Mouse (Mus musculus) adrenal gland, adult 2 months (tissue): ENCODE data around the gene Prkag3. TPM values are rescaled to one million over a fixed set of nuclear protein-coding genes. Genes with fewer than 3 reads are reported as not detected.
A peak's percentile ranks its signal among the peaks of the same experiment; 100 is the strongest.

Experiments used
- DNase-seq: peaks from one replicate; pipeline ENCODE4 v3.0.0; 2021
- long read RNA-seq: library from polyadenylated mRNA; stranded (forward); transcript quantifications from one replicate; pipeline ENCODE4 v2.0.0, GENCODE M21; 2021
- polyA plus RNA-seq: library from polyadenylated mRNA; depleted of rRNA; stranded (reverse); fragments of >200 nt; gene quantifications from 2 replicates; pipeline ENCODE4 v1.2.3, GENCODE M21; 2012; rRNA removed
- total RNA-seq, 2 experiments: library from RNA; stranded (reverse); gene quantifications; 2 replicates each; pipeline ENCODE4 v1.2.3; 2021

The Prkag3 gene
- total RNA-seq = under 1 TPM in 1 of 2 experiments, not detected in 1; 0.17 TPM
- polyA plus RNA-seq = 0.20 and 0.26 TPM in 2 replicates
- long read RNA-seq = 0 reads

DNA sequence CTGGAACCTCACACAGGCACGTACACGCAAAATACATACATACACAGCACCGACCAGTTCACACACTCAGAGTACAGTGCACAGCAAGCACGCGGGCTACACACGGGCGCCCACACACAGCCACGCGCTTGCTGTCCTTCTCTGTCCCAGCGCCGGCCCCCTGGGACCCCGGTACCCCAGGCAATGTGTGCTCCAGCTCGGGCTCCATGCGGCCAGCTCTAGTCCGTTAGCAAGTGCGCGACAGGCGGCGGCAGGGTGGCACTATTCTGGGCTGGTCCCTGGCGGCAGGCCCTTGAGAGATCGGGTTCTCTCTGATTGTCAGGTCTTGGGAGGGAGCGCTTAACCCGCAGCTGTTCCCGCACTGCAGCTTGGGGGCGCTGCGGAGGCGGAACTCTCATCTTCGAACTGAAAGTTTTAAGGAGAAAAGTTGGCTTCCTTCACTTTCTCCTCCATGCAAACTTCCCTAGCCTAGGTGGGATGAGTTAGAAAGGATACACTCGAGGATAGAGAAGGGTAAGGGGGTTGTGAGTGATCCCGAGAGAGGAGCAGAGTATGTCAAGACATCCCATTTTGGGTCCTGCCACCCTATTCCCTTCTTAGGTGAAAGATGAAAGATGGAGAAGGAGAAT, at the start of gene Prkag3:
TSS of gene Prkag3 (minus strand) at position 579 of the 629 bp plus-strand sequence.
- peak; percentile 74 for DNase-seq

DNA sequence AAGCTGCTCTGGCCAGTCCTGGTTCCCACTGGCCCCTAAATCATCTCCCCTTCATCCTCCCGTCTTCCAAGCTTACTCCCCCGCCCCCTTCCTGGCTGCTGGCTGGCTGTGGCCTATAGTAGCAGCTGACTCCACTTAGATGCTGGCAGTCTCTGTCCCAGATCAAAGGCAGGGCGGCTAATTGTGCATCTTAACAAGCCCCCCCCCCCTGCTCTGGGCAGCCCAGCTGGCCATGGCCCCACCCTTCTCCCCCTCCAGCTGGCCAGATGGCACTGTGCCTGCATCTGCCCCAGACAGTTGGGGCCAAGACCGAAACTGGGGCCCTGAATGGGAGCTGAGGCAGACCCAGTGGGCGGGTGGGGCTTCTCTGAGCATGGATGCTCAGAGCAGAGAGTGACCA, 48.4 kb upstream of the Prkag3 start:
- no peak for DNase-seq

DNA sequence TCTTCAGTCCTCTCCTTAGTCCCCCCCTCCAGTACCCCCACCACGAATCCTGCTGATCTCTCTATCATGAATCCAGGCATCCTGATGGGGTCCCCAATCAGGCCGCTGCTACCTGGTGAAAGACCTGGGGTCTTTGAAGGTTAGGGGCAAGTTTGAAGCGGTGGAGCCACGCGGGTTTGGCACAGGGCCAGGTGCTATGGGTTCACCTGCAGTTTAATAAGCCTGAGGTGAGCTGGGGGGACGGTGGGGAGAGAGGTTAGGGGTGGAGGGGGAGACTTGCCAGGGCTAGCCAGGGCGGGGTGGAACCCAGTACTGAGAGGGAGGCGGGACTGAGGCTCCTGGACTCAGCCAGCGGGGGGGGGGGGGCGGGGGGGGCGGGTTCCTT, 46.1 kb upstream of the Prkag3 start:
- DNase-seq = no peak

DNA sequence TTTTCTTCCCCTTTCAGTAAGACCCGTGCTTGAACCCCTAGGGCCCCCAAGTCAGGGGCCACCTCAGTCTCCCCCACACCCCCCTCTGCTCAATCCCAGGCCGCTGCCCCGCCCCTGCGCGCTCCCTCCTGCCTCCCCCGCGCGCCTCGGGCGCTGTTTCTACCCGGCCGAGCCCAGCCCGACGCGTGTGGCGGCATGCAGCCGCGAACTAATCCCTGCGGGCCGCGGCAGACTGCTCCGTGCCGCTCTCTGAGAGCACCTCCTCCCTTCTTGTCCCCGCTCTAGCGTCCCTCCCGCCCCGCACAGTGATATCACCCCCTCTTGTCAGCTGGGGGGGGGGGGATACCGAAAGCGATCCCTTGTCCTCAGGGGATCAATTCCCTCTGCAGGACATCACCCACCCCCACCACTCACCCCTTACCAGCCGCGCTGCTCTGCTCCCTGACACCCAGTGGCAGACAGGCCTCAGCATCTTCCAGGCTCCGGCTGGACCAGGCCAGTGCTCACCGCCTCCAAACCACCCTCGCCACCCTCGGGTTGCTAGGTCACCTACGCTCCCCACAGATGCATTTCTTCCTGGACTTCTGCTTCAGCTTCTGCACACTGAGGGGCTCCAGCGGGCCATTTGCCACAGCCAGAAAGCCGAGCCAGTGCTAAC, 45.6 kb upstream of the Prkag3 start:
- DNase-seq = no peak

DNA sequence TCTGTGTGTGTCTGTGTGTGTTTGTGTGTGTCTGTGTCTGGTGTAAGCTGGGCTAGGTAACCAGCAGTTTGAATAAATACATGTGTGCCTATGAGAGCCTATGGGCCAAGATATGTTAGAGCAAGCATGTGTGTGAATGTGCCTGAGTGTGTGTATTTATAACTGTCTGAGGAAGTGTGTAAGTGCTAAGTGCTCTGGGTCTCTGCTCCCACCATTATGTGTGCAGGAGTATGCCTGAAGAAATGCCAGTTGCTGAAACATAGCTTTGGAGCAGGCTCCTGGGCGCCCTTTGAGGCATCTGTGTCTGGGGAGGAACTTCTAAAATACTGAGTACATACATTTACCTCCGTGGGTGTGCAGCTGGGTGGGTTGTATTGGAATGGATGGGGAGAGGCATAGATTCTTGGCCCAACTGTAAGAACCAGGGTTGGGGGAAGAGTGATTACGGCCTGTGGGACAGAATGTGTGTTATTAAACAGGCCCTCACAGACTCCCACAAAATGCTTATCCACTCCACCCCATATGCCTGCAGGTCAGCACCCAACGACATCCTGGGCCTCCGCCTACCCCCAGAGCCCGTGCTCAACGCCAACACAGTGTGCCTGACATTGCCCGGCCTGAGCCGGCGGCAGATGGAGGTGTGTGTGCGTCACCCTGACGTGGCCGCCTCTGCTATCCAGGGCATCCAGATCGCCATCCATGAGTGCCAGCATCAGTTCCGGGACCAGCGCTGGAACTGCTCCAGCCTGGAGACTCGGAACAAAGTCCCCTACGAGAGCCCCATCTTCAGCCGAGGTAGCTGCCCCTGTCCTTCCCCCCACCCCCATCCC, 44.0 kb upstream of the Prkag3 start:
- DNase-seq = no peak

DNA sequence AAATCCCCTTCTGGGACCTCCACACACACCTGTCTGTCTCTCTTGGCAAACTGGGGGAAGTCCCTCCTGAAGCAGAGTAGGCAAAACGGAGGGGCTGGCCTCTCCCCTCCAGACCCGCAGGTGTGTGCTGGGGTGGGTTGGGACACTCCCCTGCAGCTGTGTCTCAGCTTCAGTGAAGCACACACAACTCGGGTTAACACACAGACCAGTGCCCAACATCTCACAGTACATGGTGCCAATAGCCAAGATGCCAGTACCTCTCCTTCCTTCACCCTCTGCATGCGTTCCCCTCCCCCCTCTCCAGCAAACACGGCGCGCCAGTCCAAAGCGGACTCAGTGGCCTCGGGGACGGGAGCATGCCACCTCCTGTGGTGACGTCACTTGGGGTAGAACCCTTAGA, 42.2 kb upstream of the Prkag3 start, which contains the start of gene Wnt10a:
TSS of gene Wnt10a (plus strand) at position 268 of the 400 bp plus-strand sequence.
- no peak for DNase-seq

DNA sequence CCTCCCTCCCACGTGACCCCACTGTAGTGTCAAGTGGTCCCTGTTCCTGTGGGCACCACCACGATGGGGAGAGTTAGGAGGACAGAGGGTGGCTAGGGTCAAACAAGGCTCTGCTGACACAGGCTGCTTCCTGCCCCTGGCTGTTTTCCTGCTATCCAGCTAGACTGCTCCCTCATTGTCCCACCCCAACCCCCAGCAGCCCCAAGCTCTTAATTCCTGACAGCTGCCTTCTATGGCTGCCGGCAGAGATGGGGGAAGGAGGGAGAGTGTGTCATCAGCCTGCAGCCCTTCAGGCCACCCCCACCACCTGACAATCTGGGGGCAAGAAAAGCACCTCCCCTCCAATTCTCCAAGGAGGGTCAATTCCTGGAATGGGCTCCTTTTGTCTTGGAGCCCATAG, 41.1 kb upstream of the Prkag3 start:
- DNase-seq = no peak

DNA sequence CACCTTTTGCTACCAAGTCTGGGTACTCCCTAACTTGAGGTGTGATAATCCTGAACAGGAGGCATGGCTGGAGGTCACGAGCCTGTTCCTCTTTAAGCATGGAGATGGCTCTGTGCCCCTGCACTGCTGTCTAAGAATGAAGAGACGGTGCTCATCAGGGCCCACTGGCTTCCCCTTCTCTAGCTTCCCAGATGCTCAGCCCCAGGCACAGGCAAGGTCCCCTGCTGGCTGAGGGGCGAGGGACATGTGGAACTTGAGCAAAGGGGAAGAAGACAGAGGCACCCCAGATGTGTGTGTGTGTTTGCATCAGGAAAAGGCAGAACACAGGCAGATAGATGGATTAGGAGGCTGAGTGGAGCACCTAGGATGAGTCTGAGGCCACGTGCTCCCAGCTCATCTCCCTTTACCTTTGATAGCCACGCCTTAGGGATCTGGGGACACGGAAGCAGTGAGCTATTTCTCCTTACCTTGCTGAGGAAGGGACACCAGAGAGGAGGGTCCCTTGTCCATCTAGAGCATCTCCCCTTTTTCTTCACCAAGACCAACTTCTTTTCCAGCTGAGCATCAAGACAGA, 39.7 kb upstream of the Prkag3 start:
- DNase-seq = no peak

DNA sequence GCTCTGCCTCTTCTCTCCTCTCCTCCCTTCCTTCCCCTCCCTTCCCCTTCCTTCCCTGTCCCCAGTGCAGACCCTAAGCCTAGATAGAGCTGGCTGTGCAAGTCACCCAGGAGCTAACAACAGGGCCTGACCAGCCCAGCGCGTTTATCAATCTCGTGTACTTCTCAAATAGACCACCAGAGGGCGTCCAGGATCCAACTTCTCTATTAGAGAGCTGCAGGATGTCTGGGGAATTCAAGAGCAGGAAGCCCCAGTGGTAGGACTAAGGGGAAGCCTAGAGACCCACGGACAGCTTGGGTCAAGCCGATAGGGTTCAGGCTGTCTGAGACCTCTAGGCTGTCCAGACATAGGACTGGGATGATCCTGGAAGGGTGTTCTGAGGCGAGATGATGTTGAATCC, 38.8 kb upstream of the Prkag3 start:
- DNase-seq = peak; percentile 69

DNA sequence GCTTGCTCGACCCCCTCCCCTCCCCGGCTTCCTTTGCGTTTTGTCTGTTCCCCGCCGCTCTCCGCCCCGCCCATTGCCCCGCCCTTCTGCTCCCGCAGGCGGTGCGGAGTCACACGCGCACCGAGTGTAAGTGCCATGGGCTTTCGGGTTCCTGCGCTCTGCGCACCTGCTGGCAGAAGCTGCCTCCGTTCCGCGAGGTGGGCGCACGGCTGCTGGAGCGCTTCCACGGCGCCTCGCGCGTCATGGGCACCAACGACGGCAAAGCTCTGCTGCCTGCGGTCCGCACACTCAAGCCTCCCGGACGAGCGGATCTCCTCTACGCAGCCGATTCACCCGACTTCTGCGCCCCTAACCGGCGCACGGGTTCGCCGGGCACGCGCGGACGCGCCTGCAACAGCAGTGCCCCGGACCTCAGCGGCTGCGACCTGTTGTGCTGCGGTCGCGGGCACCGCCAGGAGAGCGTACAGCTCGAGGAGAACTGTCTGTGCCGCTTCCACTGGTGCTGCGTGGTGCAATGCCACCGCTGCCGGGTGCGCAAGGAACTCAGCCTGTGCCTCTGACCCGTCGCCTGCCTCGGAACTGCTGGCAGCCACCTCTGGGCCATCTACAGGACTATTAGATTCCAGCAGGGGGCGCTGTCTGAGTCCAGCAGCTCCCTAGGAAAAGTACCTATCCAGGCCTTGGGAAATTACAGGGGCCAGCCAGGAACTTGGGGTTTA, 35.2 kb upstream of the Prkag3 start:
- peak; percentile 79 for DNase-seq

DNA sequence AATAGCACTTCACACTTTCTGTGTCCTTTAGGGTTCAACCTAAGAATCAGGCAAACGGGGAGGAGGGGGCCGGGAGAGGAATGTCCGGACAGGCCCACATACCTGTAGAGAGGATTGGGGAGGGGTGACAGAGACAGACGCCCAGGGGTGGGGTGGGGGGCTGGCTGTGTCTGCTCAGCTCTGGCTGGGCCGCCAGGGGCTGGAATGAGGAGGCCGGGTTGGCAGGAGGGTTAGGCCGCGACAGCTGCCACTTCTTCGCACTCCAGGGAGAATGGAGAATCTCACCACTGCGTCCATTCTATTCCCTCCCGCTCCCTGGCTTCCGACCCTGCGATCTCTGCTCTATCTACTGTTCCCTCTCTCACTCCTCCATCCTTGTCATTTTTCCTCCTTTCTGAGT, 34.5 kb upstream of the Prkag3 start:
- DNase-seq = no peak

DNA sequence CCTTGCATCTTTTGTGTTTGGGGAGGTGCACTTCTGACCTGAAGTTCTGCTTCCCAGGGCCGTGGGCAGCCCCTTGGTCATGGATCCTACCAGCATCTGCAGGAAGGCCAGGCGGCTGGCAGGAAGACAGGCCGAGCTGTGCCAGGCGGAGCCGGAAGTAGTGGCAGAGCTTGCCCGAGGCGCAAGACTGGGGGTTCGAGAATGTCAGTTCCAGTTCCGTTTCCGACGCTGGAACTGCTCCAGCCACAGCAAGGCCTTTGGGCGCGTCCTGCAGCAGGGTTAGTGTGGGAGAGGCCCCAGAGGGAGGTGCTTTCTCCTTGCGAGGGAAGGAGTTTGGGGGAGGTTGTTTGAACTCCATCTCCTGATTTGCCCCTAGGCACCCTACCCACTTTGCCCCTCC, 33.0 kb upstream of the Prkag3 start:
- DNase-seq = no peak

DNA sequence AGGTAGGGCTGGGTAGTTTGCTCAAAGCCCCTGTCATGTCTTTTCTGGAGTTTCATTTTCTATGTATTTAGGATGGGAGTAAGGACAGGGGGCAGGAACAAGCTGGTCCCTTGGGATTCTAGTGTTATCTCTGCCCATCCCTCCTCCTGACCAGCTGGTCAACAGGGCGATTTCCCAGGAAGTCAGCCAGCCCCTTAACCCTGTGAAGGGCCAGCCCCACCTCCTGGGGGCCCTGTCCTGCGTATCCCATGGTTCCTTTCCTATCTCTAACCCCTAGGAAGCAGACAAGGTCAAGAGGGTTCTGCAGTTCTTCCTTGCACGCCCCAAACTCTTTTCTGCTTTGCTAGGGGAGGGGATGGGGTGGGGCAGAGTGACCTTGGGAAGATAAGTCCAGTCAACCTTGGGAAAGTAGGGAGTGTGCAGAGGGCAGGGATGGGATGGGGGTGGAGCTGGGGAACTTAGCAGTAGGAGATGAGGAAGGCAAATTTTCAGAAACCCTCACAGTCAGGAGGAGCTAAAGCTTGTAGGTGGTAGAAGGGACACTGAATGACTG, 30.0 kb upstream of the Prkag3 start:
- DNase-seq = no peak

DNA sequence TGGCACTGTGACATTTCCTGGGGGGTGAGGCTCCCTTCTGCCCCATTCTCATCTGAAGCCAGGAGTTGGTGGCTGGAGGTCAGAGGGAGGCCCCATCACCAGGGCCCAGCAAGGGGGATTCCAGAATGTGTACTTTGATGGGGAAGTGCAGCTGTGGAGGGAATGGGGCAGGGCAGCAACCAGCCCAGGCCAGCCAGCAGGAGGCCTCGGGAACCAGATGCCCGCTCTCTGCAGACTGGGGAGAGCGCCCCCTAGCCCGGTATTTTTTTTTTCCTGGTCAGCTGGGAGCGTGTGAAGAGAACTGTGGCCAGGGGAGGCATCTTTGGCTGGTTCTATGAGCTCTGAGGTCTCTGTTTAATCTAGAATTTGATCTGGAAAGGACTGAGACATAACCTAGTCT, 26.8 kb upstream of the Prkag3 start:
- no peak for DNase-seq

DNA sequence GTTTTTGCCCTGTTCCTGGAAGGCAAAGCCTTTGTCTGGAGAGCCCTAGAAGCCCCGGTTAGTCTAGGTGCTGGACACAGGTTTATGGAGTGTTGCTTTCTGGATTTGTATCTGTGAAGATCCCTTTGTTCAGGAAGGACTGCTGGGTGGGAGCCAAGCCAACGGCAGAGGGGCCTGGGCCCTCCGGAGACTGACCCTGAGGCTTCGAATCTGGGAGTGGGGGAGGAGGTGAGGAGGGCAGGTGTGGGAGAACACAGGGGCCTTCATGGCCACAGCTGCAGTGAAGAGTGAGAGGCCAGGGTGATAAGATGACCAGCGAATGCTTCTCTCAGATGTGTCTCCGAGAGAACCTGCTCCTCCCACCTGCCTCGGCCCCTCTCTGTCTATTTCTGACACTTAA, 25.0 kb upstream of the Prkag3 start:
- DNase-seq = no peak

DNA sequence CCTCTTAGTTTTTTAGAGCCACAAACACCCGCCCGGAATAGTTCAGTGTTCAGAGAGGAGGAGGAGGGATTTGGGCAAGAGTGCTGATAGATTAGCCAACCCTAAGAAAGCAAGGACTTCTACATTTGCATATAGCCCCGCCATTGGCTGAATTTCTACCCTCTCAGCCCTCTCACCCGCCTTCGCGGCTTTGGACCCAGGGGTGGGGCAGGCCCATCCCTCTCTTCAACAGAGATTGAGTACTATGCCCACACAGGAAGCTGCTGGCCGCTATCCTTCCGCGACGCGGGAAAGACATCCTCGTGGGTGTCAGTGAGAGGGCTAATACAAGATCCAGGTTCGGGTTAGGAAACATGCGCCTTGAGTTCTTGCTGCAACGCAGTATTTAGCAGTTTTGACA, 24.1 kb upstream of the Prkag3 start:
- peak; percentile 93 for DNase-seq

DNA sequence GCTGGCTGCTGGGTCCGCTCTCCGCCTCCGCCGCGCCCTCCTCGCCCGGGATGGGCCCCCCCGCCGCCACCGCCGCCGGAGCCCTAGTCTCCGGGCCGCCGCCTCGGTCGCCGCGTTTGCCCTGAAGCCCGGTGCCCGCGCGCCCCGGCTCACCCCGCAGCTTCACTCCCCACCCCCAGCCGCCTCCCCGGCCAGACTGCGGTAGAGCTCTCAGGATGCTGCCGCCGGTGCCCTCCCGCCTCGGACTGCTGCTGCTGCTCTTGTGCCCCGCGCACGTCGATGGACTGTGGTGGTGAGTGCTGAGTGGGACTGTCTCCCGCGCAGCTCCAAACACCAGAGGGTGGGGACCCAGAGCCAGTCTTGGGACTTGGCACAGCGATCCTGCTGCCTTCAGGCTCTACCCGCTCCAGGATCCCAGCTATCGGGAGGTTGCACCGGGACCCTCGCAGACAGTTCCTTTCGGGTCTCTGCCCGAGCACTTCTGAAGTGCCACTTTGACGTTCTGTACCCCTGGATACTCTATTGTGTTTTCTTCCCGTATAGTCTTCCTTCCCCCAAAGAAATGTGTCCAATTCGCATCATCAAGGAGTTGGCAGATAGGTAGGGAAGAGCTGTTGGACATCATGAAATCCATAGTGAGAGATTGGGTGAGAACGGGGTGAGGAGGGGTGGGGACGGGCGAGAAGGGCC, 23.1 kb upstream of the Prkag3 start:
- peak; percentile 56 for DNase-seq

DNA sequence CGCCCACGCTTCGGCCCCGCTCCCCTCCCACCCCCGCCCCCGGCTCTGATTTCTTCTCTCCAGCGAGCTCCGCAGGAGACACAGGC, 22.7 kb upstream of the Prkag3 start, which contains the start of gene Wnt6:
TSS of gene Wnt6 (plus strand) at position 48 of the 86 bp plus-strand sequence.
- DNase-seq = no peak

DNA sequence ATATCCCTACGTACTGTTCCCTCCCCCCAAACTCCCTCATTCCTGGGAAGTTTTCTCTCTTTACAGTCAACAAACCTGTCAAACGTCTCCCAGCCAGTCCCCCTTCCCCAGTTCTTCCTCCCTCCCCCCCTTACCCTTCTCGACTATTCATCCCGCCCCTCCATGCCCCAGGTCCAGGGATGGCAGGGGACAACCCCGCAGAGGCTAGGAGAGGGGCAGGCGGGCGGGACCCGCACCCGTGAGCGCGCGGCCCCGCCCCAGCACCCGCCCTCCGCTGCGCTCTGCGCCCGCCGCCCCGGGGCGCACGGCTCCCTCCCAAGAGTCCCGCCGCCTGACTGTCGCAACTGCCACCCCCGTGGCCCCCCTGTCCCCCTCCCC, 22.4 kb upstream of the Prkag3 start:
- DNase-seq = no peak

DNA sequence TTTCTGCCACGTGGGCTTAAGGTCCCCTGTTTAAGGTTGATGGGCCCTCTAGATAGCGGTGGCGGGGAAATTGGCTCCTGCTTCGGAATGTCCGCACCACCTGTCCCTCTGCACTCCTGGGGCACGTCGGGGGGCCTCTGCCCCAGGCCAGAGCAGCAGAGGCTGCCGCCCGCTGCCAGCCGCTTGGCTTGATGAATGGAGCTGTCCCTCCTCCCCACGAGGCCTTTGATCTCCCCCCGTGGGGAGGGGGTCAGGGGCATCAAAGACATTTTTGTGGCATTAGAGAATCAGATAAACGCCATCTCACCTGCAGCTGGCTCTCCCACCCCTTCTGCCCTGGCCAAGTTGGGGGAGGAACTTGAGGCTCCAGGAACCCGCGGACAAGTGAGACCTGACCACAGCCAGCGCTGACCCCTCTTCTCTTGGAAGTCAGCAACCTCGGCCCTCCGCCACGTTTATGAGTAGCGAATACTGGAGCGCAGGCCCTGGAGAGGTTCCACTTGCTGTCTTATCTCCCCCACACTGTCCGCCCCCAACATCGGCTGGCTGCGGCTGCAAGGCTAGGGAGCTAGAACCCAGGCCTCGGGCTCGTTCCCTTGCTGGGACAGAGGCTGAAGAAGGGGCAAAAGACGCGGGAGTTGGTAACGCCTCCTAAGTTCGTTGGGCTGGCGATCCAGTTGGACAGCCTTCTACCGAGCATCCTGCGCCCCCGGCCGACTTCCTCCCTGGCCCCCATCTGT, 21.9 kb upstream of the Prkag3 start:
- no peak for DNase-seq

DNA sequence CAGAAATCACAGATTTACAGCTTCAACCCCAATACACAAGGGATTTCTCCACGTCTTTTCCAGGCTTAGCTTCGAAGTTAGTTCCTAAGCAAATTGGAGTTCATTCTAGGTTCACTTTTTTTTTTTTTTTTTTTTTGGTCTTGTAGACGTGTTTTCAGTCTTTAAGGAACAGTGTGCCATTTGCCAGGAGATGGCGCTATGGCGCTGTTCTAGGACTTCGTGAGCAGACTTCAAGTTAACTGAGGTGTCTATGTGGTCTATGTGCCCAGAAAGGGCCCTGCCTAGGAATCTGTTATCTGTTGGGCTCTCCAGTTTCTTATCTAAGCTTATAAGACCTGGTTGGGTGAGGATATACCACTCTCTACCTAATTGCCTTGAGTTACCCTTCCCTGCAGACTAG, 14.1 kb upstream of the Prkag3 start:
- peak; percentile 68 for DNase-seq
